Mouse (Mus musculus): ENCODE data around the gene Atp2b4.
"Not testable (repeated sequence)": the region's sequence is repeated elsewhere in the genome, so short reads cannot be mapped to it uniquely, and the experiment has no call there.

Atp2b4 gene

DNA sequence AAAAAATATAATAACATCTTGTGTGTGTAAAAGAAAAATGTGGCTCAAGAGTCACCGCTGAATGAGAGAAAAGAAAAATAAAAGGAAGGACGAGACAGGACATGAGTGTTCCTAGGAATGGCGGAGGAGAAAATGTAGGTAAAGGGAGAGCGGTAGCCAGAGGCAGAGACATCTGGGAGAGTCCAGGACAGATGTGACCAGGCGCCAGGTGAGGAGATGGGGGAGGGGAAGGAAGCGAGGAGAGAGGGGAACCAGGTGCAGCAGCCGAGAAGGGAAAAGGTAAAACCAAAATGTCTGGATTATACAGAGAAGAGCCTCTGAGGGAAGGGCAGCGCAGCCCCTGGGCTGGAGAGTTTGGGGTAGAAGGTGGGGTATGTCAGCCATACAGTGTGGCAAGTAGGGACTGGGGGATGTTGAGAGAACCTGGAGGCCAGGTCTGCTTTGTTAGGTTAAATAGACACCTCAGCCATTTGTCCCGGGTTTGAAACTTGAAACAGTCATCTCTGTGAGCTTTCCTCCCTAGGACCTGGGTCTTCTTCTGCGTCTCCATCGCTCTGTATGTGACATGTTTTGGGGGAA is 107.2 kb downstream of the Atp2b4 start:
- DNase-seq = no peak

DNA sequence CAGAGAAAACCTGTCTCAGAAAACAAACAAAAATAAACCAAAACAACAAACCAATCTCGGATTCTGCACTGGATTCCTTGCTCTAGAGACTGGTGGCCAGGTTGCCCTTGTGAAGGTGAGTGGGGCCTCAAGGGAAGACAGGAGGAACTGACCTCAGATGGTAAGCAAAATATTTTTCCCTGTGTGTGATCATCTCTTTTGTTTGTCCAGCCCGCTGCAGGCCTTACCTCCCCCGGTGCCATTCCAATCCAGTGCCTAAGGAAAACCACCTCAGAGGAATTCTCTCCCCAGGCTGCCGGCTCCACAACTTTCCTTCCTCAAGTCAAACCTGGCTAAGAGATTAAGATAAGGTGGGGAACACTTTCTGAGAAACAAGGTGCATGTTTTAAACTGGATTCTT is 108.6 kb downstream of the Atp2b4 start:
- DNase-seq = no peak

DNA sequence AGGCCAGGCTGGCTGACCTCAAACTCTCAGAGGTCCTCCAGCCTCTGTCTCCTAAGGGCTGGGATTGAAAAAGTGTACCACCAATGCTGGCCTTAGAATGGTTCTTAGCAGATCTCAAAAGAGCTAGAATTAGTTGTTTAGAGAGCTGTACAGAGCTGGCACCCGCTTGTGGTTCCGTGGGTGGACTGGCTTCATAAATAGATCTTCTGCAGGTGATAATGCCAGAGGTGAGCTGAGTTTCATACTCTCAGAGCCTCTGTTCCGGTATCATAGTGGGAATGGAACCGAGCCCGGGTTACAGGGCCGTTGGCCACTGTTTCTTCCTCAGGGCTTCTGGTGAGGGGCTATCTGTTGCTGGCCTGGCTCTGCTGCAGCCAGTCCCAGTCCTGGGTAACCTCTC is 109.8 kb downstream of the Atp2b4 start:
- DNase-seq = no peak

DNA sequence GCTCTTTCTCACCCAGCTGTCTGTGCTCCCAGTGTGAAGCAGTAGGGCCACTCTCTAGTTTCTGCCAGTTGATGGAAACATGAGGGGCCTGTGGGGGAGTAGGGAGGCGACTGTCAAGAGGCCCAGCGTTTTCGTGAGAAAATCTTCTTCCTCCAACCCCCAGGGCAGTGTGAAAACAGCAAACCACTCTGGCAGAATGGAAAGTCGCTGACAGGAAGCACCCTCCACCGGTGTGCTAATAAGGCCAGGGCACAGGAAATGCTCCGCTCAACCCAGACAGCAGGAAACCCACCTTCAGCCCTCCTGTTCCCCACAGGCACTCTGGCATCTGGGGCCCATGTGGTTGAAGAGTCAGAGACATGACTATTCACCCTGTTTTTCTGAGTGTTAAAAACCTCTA is 110.9 kb downstream of the Atp2b4 start, which contains the start of gene Lax1:
Gene Lax1, minus strand, starts transcription at position 212 of the 400 bp plus-strand sequence.
- DNase-seq = no peak

DNA sequence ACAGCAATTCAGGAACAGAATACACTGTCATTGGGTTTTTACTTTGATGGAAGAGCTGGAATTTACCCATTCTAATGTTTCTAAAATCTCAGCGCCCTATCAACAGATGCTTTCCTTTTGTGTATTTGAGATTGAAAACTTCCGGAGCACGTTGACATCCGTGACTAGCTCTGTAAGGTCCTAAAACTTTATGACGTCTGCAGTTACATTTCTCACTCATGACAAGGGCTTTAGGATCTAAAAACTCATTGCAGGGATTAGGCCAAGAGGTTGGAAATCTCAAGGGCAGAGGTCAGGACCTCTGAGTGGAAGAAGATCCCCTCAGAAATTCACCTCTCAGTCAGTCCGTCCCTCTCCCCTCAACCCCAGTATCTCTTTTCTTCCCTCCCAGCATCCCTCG is 112.5 kb downstream of the Atp2b4 start:
- no peak for DNase-seq

DNA sequence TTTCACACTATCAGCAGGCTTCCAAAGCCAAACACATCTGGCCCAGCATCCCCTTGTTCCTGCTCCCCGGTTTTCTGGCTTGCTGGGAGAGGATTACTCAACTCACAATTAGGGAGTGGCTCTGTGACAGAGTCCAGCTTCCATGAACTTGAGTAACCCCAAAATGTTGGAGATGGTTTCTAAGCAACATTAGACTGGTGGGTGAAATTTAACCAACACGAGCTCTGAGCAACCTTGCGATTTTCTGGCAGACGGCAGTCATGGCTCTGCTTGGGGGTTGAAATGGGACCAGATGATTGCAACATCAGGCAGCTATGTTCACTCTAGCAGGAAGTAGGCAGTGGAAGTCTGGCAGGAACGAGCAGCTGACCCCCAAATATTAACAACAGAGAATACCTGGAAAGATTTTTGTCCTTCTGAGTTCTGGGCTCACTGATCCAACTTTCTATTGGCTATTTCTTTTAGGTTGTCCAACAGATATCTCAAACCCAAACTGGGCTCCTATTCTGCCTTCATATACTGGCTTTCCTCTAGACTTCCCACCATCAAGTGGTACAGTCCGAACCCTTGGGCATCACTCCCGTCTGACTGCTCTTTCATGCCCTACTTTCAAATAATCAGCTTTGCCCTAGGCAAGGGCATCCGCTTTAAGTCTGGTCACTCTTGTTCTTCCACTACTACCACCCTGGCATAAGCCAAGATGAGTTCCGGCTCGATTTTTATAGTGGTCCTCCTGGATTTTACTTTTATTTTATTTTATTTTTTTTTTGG is 114.9 kb downstream of the Atp2b4 start:
- peak; percentile 60 to 91 for DNase-seq

DNA sequence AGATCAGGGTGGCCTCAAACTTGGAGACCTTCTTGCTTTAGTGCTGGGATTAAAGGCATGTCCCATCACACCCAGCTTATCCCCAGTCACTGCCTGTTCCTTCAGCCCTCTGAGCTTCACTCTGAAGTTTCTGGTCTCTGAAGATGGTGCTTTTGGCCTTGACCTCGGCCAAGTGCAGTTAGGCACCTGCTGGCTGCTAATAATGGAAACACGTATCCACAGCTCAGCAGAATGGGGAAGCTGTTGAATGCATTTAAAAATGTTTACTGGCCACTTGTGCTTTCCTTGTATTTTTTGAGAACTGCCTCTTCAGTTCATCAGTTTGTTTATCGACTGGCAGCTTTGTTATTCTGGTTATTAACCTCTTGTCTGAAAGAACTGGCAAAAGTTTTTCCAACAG is 129.0 kb downstream of the Atp2b4 start:
- DNase-seq = no peak

DNA sequence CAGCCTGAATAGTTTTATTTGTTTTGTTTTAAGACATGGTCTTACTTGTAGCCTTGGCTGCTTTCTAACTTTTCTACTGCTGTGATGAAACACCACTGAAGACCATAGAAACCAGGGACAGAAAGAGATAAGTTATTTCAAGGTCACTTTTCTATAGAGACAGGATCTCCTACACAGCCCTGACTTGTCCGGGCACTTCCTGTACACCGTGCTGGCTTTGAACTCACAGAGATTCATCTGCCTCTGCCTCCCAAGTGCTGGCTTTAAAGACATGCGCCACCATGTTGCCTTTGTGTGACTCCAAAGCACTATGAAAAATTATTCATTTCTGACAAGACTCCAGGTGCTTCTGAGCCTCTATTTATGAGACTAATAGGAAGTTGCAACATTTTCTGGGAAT is 129.6 kb downstream of the Atp2b4 start:
- DNase-seq = no peak

DNA sequence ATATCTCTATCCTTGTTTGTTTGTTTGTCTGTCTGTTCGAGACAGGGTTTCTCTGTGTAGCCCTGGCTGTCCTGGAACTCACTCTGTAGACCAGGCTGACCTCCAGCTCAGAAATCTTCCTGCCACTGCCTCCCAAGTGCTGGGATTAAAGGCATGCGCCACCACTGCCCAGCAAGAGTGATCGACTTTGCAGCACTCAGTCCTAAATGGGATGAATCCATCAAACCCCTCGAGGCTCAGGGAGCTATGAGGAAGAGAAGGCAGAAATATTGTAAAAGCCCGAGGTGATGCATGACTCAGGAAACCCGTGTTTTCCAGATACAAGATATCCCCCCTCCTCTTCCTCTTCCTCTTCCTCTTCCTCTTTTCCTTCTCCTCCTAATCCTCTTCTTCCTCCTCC is 130.1 kb downstream of the Atp2b4 start:
- no peak for DNase-seq

DNA sequence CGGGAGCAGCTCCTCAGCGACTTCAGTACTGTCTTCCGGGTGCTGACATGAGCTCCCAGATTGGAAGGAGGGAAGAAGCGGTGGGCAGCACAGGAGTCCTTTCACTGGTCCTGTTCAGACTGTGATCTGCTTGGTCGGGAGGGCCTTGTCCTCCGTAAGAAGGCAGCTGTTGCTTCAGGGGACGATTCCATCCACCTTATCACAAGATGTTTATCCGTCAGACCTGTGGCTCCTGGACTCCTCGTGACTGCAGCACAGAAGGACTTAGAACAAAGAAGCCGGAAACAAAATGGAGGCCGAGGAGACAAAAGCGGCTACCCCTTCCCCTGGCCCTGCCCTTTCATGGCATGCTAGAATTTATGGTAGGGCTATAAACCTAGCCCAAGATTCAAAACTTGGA is 130.7 kb downstream of the Atp2b4 start:
- DNase-seq = no peak

DNA sequence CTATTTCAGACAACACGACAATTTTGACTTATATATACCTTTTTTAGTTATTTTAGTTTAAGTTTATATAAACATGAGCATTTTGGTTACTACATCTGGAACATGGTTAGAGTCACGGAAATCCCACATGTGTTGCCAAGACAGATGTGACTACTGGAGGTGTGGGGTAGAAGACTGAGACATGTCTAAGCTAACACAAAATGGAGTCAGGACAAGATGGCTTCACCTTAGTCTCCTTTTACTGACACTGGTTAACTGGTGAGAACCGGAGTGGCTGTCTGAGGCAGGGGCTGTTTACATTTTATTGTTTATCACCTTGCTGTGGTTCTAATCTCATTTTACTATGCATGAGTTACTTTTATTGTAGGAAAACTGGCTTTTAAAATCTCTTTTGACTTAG is 132.2 kb downstream of the Atp2b4 start:
- no peak for DNase-seq

DNA sequence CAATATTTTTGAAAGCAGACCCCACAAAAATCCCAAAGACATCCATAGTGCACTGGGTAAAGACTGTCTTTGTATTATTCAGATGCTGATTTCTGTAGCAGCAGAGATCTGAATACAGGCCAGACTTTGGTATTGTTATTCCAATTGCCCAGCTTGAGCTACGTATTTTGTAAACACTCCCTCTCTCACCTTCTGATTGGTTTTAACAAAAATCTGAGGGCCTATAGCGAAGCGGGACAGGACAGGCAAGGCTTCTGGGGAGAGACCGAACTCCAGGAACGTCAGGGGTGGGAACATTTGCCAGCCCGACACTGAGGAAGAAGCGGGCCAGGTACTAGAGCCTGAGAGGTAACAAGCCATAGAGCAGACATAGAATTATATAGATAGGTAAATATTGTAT is 133.1 kb downstream of the Atp2b4 start:
- DNase-seq = no peak

DNA sequence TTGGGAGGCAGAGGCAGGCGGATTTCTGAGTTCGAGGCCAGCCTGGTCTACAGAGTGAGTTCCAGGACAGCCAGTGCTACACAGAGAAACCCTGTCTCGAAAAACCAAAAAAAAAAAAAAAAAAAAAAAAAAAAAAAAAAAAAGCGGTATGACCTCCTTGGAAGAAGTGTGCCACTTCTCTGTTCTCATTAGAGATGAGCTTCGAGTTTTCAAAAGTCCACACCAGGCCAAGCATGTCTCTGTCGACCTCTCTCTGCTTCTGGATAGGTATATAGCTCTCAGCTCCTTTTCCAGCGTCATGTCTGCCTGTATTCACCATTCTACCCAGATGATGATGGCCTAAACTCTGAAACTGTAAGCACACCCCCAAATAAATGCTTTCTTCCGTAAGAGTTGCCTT is 135.1 kb downstream of the Atp2b4 start:
- DNase-seq = not testable (repeated sequence)

DNA sequence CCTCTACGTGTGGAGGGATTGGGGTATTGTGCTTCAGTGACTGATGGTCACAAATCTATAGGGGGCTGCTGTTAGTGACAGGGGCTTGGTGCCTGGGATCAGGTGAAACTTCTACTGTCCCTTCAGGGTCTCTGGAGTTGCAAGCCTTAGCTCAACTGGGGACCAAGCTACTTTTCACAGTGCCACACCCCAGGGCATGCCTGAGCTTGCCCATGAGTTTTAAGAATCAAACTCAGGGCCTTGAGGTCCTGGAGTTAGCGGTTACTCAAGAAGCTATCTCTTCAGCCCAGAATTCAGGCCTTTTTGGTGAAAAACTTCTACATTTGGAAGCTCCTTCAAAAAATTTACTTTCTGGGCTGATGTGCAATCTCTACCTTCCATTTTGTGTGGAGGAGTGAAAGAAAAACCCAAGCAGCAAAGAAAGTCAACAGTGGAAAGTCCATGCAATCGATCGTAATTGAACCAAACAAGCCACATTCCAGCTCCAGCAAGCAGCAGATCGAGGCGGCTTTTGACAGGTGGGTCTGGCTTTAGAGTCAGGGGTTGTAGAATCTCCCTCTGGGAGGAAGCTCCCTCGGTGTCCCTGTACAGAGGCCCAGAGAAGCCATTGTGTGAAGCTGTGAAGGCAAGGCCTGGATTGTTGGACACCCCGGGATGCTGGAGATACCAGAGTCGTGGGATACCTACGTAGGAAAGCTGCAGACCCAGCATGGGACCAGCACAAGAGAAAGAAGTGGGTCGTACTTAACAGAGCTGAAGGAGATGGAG is 136.5 kb downstream of the Atp2b4 start:
- DNase-seq = no peak

DNA sequence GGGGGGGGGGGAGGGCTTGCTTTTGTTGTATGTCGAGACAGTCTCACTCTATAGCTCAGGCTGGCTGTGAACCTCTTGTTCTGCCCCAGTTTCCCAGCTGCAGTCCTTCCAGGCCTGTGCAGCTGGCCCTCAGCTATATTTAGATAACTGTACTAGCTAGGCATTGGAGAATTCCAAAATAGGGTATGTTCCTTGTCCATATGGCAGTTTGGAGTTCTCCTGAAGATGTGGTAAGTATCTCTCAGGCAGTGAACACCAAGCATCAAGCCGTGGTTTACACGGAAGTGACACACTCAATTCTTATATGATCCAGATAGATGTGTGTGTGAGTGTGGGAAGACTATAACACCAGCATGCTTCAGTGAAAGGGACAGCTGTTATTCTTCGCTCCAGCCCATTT is 137.4 kb downstream of the Atp2b4 start:
- DNase-seq = no peak

DNA sequence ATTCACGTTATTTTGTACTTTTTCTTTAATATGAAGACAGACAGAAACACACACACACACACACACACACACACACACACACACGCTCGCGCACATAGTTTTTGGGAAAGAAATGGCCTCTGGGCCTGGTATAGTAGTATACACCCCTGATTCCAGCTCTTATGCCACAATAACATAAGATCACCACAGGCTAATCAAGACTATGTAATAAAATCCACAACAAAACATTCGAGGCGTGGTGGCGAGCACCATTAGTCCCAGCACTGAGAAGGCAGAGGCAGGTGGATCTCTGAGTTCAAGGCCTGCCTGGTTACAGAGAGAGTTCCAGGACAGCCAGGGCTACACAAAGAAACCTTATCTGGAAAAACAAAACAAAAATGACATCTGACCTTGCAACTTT is 137.9 kb downstream of the Atp2b4 start:
- DNase-seq = no peak

DNA sequence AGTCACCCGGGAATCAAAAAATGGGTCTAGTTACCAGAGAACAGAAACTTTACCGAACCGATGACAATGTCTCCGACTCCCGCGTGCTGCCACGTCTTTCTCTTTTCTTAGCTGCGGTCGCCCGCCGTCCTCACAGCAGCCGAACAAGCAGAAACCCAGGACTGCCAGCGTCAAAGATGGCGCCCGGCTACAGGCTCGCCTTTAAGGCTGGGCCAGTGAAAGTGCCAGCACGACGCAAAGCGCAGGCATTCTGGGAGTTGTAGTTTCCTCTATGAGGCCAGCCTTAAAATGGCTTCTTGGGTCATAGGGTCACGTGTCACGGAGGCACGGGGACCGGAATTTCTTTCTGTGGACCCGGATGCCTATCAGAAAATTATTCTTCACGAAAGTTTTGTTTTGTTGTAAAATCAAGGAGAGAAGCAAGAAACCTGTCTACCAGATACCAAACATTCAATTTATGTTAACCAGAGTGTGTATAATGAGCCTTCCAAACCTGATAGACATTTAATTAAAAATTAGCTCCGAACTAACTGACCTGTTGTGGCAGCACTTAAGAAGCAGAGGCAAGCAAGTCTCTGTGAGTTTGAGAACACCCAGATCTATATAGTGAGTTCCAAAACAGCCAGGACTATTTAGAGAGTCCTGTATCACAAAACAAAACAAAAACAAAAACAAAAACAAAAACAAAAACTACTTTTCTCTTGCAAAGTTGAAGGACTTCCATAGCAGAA is 139.5 kb downstream of the Atp2b4 start, which contains the start of gene Gm38394:
Gene Gm38394, minus strand, starts transcription at position 116 of the 731 bp plus-strand sequence.
- DNase-seq = peak; percentile 94 to 97

DNA sequence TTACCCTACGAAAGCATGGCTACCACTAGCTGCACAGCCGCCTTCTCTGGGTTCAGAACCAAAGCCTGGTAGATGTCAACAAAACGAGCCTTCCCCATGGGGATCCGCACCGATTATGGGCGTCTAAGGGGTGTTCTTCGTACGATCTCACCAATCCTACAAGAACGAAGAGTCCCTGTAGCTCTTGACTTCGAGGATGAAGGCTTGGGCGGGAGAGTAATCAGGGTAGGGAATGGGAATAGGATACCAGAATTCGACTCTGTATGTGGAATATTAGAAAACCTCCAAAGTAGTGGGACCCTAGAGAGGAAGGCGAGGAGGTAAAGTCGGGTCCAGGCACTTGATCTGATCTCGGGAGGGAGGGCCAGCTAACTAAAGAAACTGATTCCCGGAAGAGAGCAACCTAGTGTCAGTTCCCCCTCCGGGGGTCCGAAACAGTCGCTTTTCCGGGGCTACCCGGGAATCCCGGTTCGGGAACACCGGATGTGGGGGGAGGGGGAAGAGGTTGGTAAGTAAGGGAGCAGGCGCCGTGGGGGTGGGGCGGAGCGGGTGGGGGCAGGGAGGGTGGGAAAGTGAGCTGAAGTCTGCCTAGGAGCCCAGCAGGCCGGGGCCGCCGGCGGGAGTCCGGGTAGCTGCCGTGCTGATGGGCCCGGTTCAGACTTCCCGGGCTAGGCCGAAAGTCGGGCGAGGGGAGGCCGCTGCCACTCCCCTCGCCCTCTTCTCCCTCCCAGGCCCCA is 140.2 kb downstream of the Atp2b4 start, which contains the start of gene Zbed6:
Gene Zbed6, minus strand, starts transcription at position 420 of the 737 bp plus-strand sequence.
- peak; percentile 86 to 89 for DNase-seq

DNA sequence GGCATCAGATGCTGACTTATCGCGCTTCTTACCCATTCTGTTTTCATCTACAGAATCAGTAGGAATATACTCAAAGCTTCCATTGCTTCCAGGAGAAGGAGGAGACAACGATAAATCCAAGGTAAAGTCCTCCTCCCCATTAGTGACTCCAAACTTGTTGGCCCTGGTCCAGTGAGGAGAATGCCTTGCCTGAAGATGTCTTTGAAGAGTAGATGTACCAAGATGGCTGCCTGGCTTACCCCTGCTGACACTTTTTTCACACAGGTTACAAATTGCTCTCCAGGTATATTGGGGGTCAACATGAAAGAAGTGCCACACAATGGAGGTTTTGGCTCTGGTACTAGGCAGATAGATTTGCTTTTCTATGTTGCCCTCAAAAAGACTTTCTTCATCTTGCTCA is 142.0 kb downstream of the Atp2b4 start:
- DNase-seq = peak in 1 of 2 experiments; percentile 10

DNA sequence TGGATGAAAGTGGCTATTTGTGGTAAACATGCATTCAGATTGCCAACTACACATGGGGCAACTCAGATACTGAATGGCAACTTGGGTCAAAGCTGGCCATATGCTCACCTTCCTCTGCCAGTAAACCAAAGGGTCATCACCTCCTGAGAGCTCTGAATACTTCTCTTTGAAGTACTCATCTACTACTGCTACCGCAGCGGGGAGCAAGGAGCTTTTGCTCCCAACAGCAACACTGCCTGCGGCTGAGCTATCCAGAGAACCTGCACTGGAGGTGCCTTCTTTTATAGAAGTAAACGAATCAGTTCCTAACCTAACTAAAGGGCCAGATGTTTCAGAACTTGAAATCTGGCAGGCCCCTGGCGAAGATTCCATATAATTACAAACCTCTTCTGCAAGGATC is 144.0 kb downstream of the Atp2b4 start:
- DNase-seq = no peak

DNA sequence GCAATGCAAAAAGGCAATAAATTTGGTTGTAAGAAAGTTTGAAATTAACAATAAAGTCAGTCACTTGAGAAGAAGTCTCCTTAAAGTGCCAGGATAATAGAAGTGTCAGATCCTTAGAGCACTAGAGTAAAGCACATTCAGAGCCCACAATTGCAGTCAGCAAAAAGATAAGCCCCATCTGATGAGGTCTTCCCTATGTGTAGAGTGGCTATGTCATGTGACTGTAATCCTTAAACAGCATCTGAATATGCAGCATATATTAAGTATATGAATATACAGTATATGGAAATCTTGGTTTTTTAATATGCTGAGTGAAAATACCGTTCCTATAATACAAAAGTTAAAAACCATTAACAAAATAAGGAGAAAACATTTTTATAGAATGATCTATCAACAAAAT is 147.8 kb downstream of the Atp2b4 start:
- DNase-seq = no peak

Data from kidney, postnatal 25 days (tissue).